Mouse (Mus musculus) adrenal gland, adult 18-20 months (tissue): ENCODE data around the gene Timm50. TPM values are rescaled to one million over a fixed set of nuclear protein-coding genes. Genes with fewer than 3 reads are reported as not detected.

ENCODE experiments used
- DNase-seq, 2 experiments: peaks; one replicate each; pipeline ENCODE4 v3.0.0; 2021 to 2022; ENCODE audit warnings: low spot score in 2 of 2
- total RNA-seq, 2 experiments: library from RNA; stranded (reverse); gene quantifications; 1 replicate in 1 of 2; 2 replicates in 1 of 2; pipeline ENCODE4 v1.2.3; 2021

Gene Timm50
- total RNA-seq, 2 experiments from 2014 or later = 72.4 to 98.0 TPM

- DNase-seq = no peak
Measured at GRCm38 (mm10) chr7:28271761-28272160, 40.1 kb downstream of the Timm50 start.

GRCm38 (mm10) chr7:28269355-28269754 is 42.5 kb downstream of the Timm50 start:
- DNase-seq = no peak

GRCm38 (mm10) chr7:28268576-28268975 is 43.3 kb downstream of the Timm50 start:
- no peak for DNase-seq

DNA sequence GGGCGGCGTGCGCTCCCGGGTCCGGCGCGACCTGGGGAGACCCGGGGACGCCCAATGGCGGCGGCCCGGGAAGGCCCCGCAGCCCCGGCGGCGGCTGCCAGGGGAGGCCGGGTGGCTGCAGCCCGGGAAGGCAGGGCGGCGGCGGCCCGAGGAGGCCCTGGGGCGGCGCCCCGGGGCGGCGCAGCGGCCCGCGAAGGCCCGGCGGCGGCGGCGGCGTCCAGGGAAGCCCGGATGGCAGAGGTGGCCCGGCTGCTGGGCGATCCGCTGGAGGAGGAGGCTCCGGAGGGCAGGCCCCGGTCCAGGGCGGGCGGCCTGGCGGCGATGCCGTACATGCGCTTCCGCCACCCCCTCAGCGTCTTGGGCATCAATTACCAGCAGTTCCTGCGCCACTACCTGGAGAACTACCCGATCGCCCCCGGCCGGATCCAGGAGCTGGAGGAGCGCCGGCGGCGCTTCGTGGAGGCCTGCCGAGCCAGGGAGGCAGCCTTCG is 43.8 kb downstream of the Timm50 start:
- DNase-seq = peak; percentile 63 to 68

- DNase-seq = peak; percentile 77 to 81
Measured at GRCm38 (mm10) chr7:28267129-28268041, 44.5 kb downstream of the Timm50 start, which contains the start of gene Eid2. Eid2 (plus strand) TSS chr7:28267881.

DNA sequence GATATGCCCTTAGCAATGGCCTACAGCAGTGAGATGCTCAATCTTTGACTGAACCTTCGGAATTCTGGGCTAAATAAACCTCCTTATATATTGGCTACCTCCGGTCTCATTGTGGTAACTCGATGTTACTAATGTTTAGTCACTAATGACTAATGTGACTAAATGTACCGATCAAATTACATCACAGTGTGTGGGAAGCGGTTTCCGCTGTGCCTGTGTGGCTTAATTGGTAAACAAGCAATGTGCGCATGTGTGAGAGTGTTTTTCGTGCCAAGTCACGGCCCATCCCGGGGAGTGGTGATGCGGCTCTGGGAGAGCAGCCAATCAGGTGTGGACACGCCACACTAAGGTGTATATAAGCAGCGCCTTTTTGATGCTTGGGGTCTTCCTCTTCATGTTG is 46.5 kb downstream of the Timm50 start:
- DNase-seq = no peak

DNA sequence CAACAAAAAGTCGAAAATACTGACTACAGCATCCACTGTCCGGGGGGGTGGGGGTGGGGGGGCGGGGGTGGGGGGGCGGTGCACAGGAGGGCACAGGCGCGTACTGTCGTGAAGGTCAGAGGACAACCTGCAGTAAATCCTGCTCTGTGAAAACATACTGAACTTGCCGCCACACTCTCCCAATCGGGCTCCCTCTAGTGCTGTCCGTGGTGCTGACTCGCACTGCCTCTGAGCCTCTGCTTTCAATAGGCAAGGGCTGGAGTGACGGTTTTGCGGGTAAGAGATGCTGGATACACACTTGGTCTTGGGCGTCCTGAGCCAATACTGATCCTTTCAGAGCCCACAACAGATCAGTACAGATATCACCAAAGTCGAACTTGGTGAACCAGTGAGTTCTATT is 48.1 kb downstream of the Timm50 start:
- peak; percentile 65 to 67 for DNase-seq

- DNase-seq = no peak
Measured at GRCm38 (mm10) chr7:28262861-28263260, 49.0 kb downstream of the Timm50 start.

Other genes starting within 250 kb of the Timm50 start
- gene Fcgbp, start 240.8 kb downstream of the Timm50 start, total RNA-seq = not detected
- gene 9530053A07Rik, start 182.6 kb downstream of the Timm50 start, total RNA-seq = not detected
- 100 to 1,000 TPM in 1 of 2 experiments, 10 to 100 TPM in 1; 98.0 to 114 TPM for gene Fbl, start 142.4 kb downstream of the Timm50 start, total RNA-seq
- 10 to 100 TPM; 21.3 to 22.9 TPM for gene Dyrk1b, start 132.6 kb downstream of the Timm50 start, total RNA-seq
- 10 to 100 TPM; 22.3 to 27.8 TPM for gene Eid2, start 44.2 kb downstream of the Timm50 start, total RNA-seq
- gene Eid2b, start 34.3 kb downstream of the Timm50 start, total RNA-seq = 10 to 100 TPM in 1 of 2 experiments, 1 to 10 TPM in 1; 9.4 to 10.1 TPM
- not detected for gene Selenov, start 20.9 kb downstream of the Timm50 start, total RNA-seq
- gene Dll3, start 9.8 kb downstream of the Timm50 start, total RNA-seq = under 1 TPM in 1 of 2 experiments, not detected in 1; 0.35 TPM
- 100 to 1,000 TPM; 143 to 193 TPM for gene Supt5, start 26.7 kb upstream of the Timm50 start, total RNA-seq
- gene Rps16, start 38.6 kb upstream of the Timm50 start, total RNA-seq = 100 to 1,000 TPM; 983 to 986 TPM
- 10 to 100 TPM; 14.4 to 22.2 TPM for gene Plekhg2, start 60.5 kb upstream of the Timm50 start, total RNA-seq
- gene Zfp36, start 68.2 kb upstream of the Timm50 start, total RNA-seq = 10 to 100 TPM; 15.5 to 16.5 TPM
- gene Med29, start 80.6 kb upstream of the Timm50 start, total RNA-seq = 10 to 100 TPM; 36.9 to 37.0 TPM
- gene Paf1, start 80.9 kb upstream of the Timm50 start, total RNA-seq = 10 to 100 TPM; 76.7 to 86.6 TPM
- gene Gmfg, start 125.4 kb upstream of the Timm50 start, total RNA-seq = 1 to 10 TPM; 8.0 to 9.5 TPM
- gene Lrfn1, start 139.9 kb upstream of the Timm50 start, total RNA-seq = 10 to 100 TPM; 10.7 to 13.1 TPM
- gene Ifnl2, start 198.4 kb upstream of the Timm50 start, total RNA-seq = not detected
- gene Ifnl3, start 210.8 kb upstream of the Timm50 start, total RNA-seq = not detected
- gene Sycn, start 228.8 kb upstream of the Timm50 start, total RNA-seq = not detected
- gene Nccrp1, start 235.2 kb upstream of the Timm50 start, total RNA-seq = not detected